Mouse (Mus musculus): ENCODE measurements around the gene Nadsyn1. TPM values are rescaled to one million over a fixed set of nuclear protein-coding genes. Genes with fewer than 3 reads are reported as not detected.
A peak's percentile ranks its signal among the peaks of the same experiment; 100 is the strongest.

Gene Nadsyn1
- 1 to 10 TPM; 4.7 to 9.0 TPM for total RNA-seq (2021)
- long read RNA-seq, experiment 1, partial matches to known transcripts = 1 of 5 reads
- long read RNA-seq, experiment 1, other reads (novel, unspliced or antisense) = 1 of 5 reads
- long read RNA-seq, experiment 2, partial matches to known transcripts = 0 of 5 reads
- long read RNA-seq, experiment 2, other reads (novel, unspliced or antisense) = 2 of 5 reads

- DNase-seq (ENCODE audit: low spot score in 2 of 2) = peak; percentile 99 to 100
Observed at GRCm38 (mm10) chr7:143822375-143823265, at the start of gene Nadsyn1, which contains the start of gene Dhcr7. Nadsyn1 (minus strand) TSS chr7:143822849. Dhcr7 (plus strand) TSS chr7:143823145.

- DNase-seq (ENCODE audit: low spot score in 2 of 2) = no peak
Observed at GRCm38 (mm10) chr7:143868874-143869273, 46.2 kb upstream of the Nadsyn1 start.

- DNase-seq (ENCODE audit: low spot score in 2 of 2) = no peak
Observed at GRCm38 (mm10) chr7:143866538-143866937, 43.9 kb upstream of the Nadsyn1 start, which contains the start of gene Gm498. Gm498 (plus strand) TSS chr7:143866838.

GRCm38 (mm10) chr7:143848768-143849482 lies 26.3 kb upstream of the Nadsyn1 start:
- no peak for DNase-seq (ENCODE audit: low spot score in 2 of 2)

GRCm38 (mm10) chr7:143848127-143848767 lies 25.6 kb upstream of the Nadsyn1 start:
- DNase-seq (ENCODE audit: low spot score in 2 of 2) = no peak

- no peak for DNase-seq (ENCODE audit: low spot score in 2 of 2)
Observed at GRCm38 (mm10) chr7:143841301-143841700, 18.7 kb upstream of the Nadsyn1 start.

GRCm38 (mm10) chr7:143840121-143840520 lies 17.5 kb upstream of the Nadsyn1 start:
- no peak for DNase-seq (ENCODE audit: low spot score in 2 of 2)

GRCm38 (mm10) chr7:143837705-143838358 lies 15.2 kb upstream of the Nadsyn1 start:
- no peak for DNase-seq (ENCODE audit: low spot score in 2 of 2)

- no peak for DNase-seq (ENCODE audit: low spot score in 2 of 2)
Observed at GRCm38 (mm10) chr7:143834972-143835371, 12.3 kb upstream of the Nadsyn1 start.

- DNase-seq (ENCODE audit: low spot score in 2 of 2) = no peak
Observed at GRCm38 (mm10) chr7:143834316-143834715, 11.7 kb upstream of the Nadsyn1 start.

GRCm38 (mm10) chr7:143833581-143834190 lies 11.0 kb upstream of the Nadsyn1 start:
- DNase-seq (ENCODE audit: low spot score in 2 of 2) = no peak

GRCm38 (mm10) chr7:143832611-143833010 lies 10.0 kb upstream of the Nadsyn1 start:
- DNase-seq (ENCODE audit: low spot score in 2 of 2) = no peak

- no peak for DNase-seq (ENCODE audit: low spot score in 2 of 2)
Observed at GRCm38 (mm10) chr7:143832196-143832595, 9.5 kb upstream of the Nadsyn1 start.

- DNase-seq (ENCODE audit: low spot score in 2 of 2) = no peak
Observed at GRCm38 (mm10) chr7:143830399-143830798, 7.8 kb upstream of the Nadsyn1 start.

- DNase-seq (ENCODE audit: low spot score in 2 of 2) = peak; percentile 92 to 96
Observed at GRCm38 (mm10) chr7:143829504-143830331, 7.1 kb upstream of the Nadsyn1 start.

- no peak for DNase-seq (ENCODE audit: low spot score in 2 of 2)
Observed at GRCm38 (mm10) chr7:143826985-143827384, 4.3 kb upstream of the Nadsyn1 start.

- DNase-seq (ENCODE audit: low spot score in 2 of 2) = no peak
Observed at GRCm38 (mm10) chr7:143823266-143823605, 587 bp upstream of the Nadsyn1 start.

- DNase-seq (ENCODE audit: low spot score in 2 of 2) = no peak
Observed at GRCm38 (mm10) chr7:143821241-143821640, 1.4 kb downstream of the Nadsyn1 start.

- DNase-seq (ENCODE audit: low spot score in 2 of 2) = no peak
Observed at GRCm38 (mm10) chr7:143819201-143819600, 3.4 kb downstream of the Nadsyn1 start.
